Mouse (Mus musculus) ZHBTc4 (cell line): ENCODE results near the gene Sprtn.

ENCODE experiments used
- DNase-seq: peaks from one replicate; pipeline ENCODE4 v3.0.0-alpha.2; 2011; ENCODE audit warnings: low read depth, low spot score

Gene Sprtn

GRCm38 (mm10) chr8:124903198-124903597 lies 5.5 kb downstream of the Sprtn start:
- DNase-seq: no peak

- no peak for DNase-seq
Observed at GRCm38 (mm10) chr8:124905482-124905881, 7.8 kb downstream of the Sprtn start.

- DNase-seq: no peak
Observed at GRCm38 (mm10) chr8:124909936-124910335, 12.2 kb downstream of the Sprtn start.

GRCm38 (mm10) chr8:124910349-124910748 lies 12.7 kb downstream of the Sprtn start:
- DNase-seq: no peak

GRCm38 (mm10) chr8:124911938-124912872 lies 14.5 kb downstream of the Sprtn start:
- no peak for DNase-seq

- no peak for DNase-seq
Observed at GRCm38 (mm10) chr8:124914061-124914460, 16.4 kb downstream of the Sprtn start.

GRCm38 (mm10) chr8:124917741-124918484 lies 20.2 kb downstream of the Sprtn start:
- no peak for DNase-seq

GRCm38 (mm10) chr8:124921369-124922279 lies 23.9 kb downstream of the Sprtn start:
- no peak for DNase-seq

GRCm38 (mm10) chr8:124922490-124923089 lies 24.9 kb downstream of the Sprtn start:
- no peak for DNase-seq

- DNase-seq: no peak
Observed at GRCm38 (mm10) chr8:124923971-124924652, 26.4 kb downstream of the Sprtn start.

- no peak for DNase-seq
Observed at GRCm38 (mm10) chr8:124925544-124926266, 28.0 kb downstream of the Sprtn start.

GRCm38 (mm10) chr8:124926351-124926771 lies 28.7 kb downstream of the Sprtn start:
- no peak for DNase-seq

- DNase-seq: no peak
Observed at GRCm38 (mm10) chr8:124929006-124929405, 31.3 kb downstream of the Sprtn start.

- no peak for DNase-seq
Observed at GRCm38 (mm10) chr8:124930086-124930485, 32.4 kb downstream of the Sprtn start.

- DNase-seq: peak; percentile 73
Observed at GRCm38 (mm10) chr8:124930649-124931048, 33.0 kb downstream of the Sprtn start.

- DNase-seq: no peak
Observed at GRCm38 (mm10) chr8:124932435-124932834, 34.7 kb downstream of the Sprtn start.

- DNase-seq: peak; percentile 45
Observed at GRCm38 (mm10) chr8:124935116-124935515, 37.4 kb downstream of the Sprtn start.

- DNase-seq: no peak
Observed at GRCm38 (mm10) chr8:124936699-124937098, 39.0 kb downstream of the Sprtn start.

- DNase-seq: no peak
Observed at GRCm38 (mm10) chr8:124937293-124937692, 39.6 kb downstream of the Sprtn start.

GRCm38 (mm10) chr8:124943801-124944200 lies 46.1 kb downstream of the Sprtn start:
- DNase-seq: no peak
